Mouse (Mus musculus) forebrain, embryonic 14.5 days (tissue): ENCODE measurements around the gene Ppp5c. TPM values are rescaled to one million over a fixed set of nuclear protein-coding genes. Genes with fewer than 3 reads are reported as not detected.

Source experiments
- ATAC-seq: fragments of 200-750 bp; cut with Nextera tagmentation; 2 replicates; pipeline ENCODE4 v1.8.0; 2017; ENCODE audit warnings: mild to moderate bottlenecking, moderate library complexity
- DNase-seq: peaks from one replicate; pipeline ENCODE4 v3.0.0-alpha.2; 2015; ENCODE audit warnings: low spot score
- H3K27ac ChIP-seq: fragments of 300-500 bp; sonication (generic); 2 replicates; pipeline ENCODE4 v1.5.1; 2014; ENCODE audit warnings: low read depth, mild to moderate bottlenecking, control low read depth, low read length, moderate library complexity
- H3K27me3 ChIP-seq: fragments of 300-500 bp; sonication (generic); replicated peaks from 2 replicates; pipeline ENCODE4 v1.6.1; 2014; ENCODE audit warnings: low read length, control low read depth, mixed read lengths; ENCODE audit not compliant: control insufficient read depth, insufficient read depth
- H3K36me3 ChIP-seq: fragments of 300-500 bp; sonication (generic); 2 replicates; pipeline ENCODE4 v1.6.1; 2014; ENCODE audit warnings: low read length, control low read depth; ENCODE audit not compliant: control insufficient read depth, insufficient read depth
- H3K4me1 ChIP-seq: fragments of 300-500 bp; sonication (generic); 2 replicates; pipeline ENCODE4 v1.6.1; 2014; ENCODE audit warnings: antibody characterized with exemption, low read length, control low read depth; ENCODE audit not compliant: control insufficient read depth, insufficient read depth
- H3K4me2 ChIP-seq: fragments of 300-500 bp; sonication (generic); 2 replicates; pipeline ENCODE4 v1.6.1; 2014; ENCODE audit warnings: mild to moderate bottlenecking, control low read depth, low read length
- H3K4me3 ChIP-seq: fragments of 300-500 bp; sonication (generic); 2 replicates; pipeline ENCODE4 v1.5.1; 2014; ENCODE audit warnings: low read depth, low read length, control low read depth
- H3K9ac ChIP-seq: fragments of 300-500 bp; sonication (generic); 2 replicates; pipeline ENCODE4 v1.6.1; 2014; ENCODE audit warnings: mild to moderate bottlenecking, low read length, control low read depth, moderate library complexity
- H3K9me3 ChIP-seq: fragments of 300-500 bp; sonication (generic); replicated peaks from 2 replicates; pipeline ENCODE4 v1.6.1; 2016; ENCODE audit warnings: low read length, control low read depth, mixed read lengths; ENCODE audit not compliant: control insufficient read depth
- WGBS: fragments of 180-500 bp; shearing (Covaris S2); extraction: QIAGEN DNeasy Blood & Tissue Kit; methylation state at CpG from one replicate; pipeline ENCODE4 v1.1.7; 2014; 5-methylcytosine and 5-hydroxymethylcytosine counted together
- polyA plus RNA-seq: library from polyadenylated mRNA; unstranded; fragments of >200 nt; fragmentation: Nextera tagmentation; extraction: Ambion mirVana; gene quantifications from 2 replicates; pipeline ENCODE4 v1.2.1, GENCODE M21; 2014

Gene Ppp5c
- polyA plus RNA-seq, 1 experiment from 2014 or later, result 112 TPM

- WGBS, result 0% methylated on average over 15 of the region's 15 CpGs
- Histone ChIP-seq H3K9me3 (no peaks in the 10 kb centered on the region), H3K4me2 (peak within 1 kb of the TSS; percentile 67), H3K9ac (peak within 1 kb of the TSS; percentile 53; the same call in 1 of the 2 replicates), H3K27me3 (no peaks in the 10 kb centered on the region), H3K4me1 (peaks cover 37% of the 10 kb centered on the region), H3K4me3 (peak within 1 kb of the TSS; percentile 35), H3K36me3 (no peaks in the 10 kb centered on the region), H3K27ac (no peak within 1 kb of the TSS)
- ATAC-seq, result peak; percentile 82
- peak; percentile 93 for DNase-seq
Measured at GRCm38 (mm10) chr7:17062389-17062788, 34.7 kb upstream of the Ppp5c start, which contains the start of gene Hif3a. TSS of gene Hif3a (minus strand) at chr7:17062427.

- Histone ChIP-seq H3K4me3 (no peak overlapping the region), H3K9me3 (no peaks in the 10 kb centered on the region), H3K36me3 (no peaks in the 10 kb centered on the region), H3K27ac (peak overlapping the region; percentile 71), H3K4me1 (peaks cover 44% of the 10 kb centered on the region), H3K27me3 (no peaks in the 10 kb centered on the region), H3K9ac (peak overlapping the region; percentile 21; the same call in 1 of the 2 replicates), H3K4me2 (peak overlapping the region; percentile 67)
- DNase-seq (no peak), ATAC-seq (no peak)
- WGBS, result 57% methylated on average over 21 of the region's 22 CpGs
Measured at GRCm38 (mm10) chr7:17060782-17061605, 33.3 kb upstream of the Ppp5c start.

GRCm38 (mm10) chr7:17060031-17060781 is 32.5 kb upstream of the Ppp5c start:
- H3K27ac ChIP-seq, result peak overlapping the region; percentile 71
- H3K4me2 ChIP-seq, result peak overlapping the region; percentile 67
- H3K4me3 ChIP-seq, result no peak overlapping the region
- DNase-seq (peak; percentile 94), ATAC-seq (peak; percentile 52)
- no peaks in the 10 kb centered on the region for H3K27me3 ChIP-seq
- no peaks in the 10 kb centered on the region for H3K9me3 ChIP-seq
- peak overlapping the region; percentile 21; the same call in 1 of the 2 replicates for H3K9ac ChIP-seq
- WGBS, result 18% methylated on average over 9 of the region's 9 CpGs
- no peaks in the 10 kb centered on the region for H3K36me3 ChIP-seq
- H3K4me1 ChIP-seq, result peaks cover 44% of the 10 kb centered on the region

- ATAC-seq (no peak), DNase-seq (no peak)
- H3K9me3 ChIP-seq, result no peaks in the 10 kb centered on the region
- 62% methylated on average over 3 of the region's 3 CpGs for WGBS
- peak overlapping the region; percentile 71 for H3K27ac ChIP-seq
- H3K36me3 ChIP-seq, result no peaks in the 10 kb centered on the region
- H3K9ac ChIP-seq, result no peak overlapping the region
- H3K4me3 ChIP-seq, result no peak overlapping the region
- H3K4me1 ChIP-seq, result peaks cover 44% of the 10 kb centered on the region
- H3K4me2 ChIP-seq, result peak overlapping the region; percentile 67; the same call in 1 of the 2 replicates
- no peaks in the 10 kb centered on the region for H3K27me3 ChIP-seq
Measured at GRCm38 (mm10) chr7:17059463-17059844, 31.7 kb upstream of the Ppp5c start.

- DNase-seq, result peak; percentile 88
- Histone ChIP-seq H3K27ac (peak overlapping the region; percentile 71), H3K4me3 (no peak overlapping the region), H3K9ac (no peak overlapping the region), H3K27me3 (no peaks in the 10 kb centered on the region), H3K36me3 (no peaks in the 10 kb centered on the region), H3K9me3 (no peaks in the 10 kb centered on the region), H3K4me1 (peaks cover 44% of the 10 kb centered on the region), H3K4me2 (peak overlapping the region; percentile 67; the same call in 1 of the 2 replicates)
- WGBS, result 24% methylated on average over 8 of the region's 8 CpGs
- ATAC-seq, result peak; percentile 2; the same call in 1 of the 2 replicates
Measured at GRCm38 (mm10) chr7:17058816-17059462, 31.2 kb upstream of the Ppp5c start.

GRCm38 (mm10) chr7:17058071-17058689 is 30.5 kb upstream of the Ppp5c start:
- Histone ChIP-seq H3K9me3 (no peaks in the 10 kb centered on the region), H3K36me3 (no peaks in the 10 kb centered on the region), H3K27me3 (no peaks in the 10 kb centered on the region), H3K9ac (peak overlapping the region; percentile 25), H3K4me2 (peak overlapping the region; percentile 10; the same call in 1 of the 2 replicates), H3K4me3 (no peak overlapping the region), H3K27ac (peak overlapping the region; percentile 71), H3K4me1 (peaks cover 44% of the 10 kb centered on the region)
- 2% methylated on average over 16 of the region's 16 CpGs for WGBS
- peak; percentile 32; the same call in 1 of the 2 replicates for ATAC-seq
- peak; percentile 61 for DNase-seq

- DNase-seq, result peak; percentile 69
- ATAC-seq, result peak; percentile 14
- H3K9ac ChIP-seq, result peak overlapping the region; percentile 53; the same call in 1 of the 2 replicates
- H3K36me3 ChIP-seq, result no peaks in the 10 kb centered on the region
- no peaks in the 10 kb centered on the region for H3K27me3 ChIP-seq
- H3K27ac ChIP-seq, result peak overlapping the region; percentile 80
- no peaks in the 10 kb centered on the region for H3K9me3 ChIP-seq
- peak overlapping the region; percentile 87 for H3K4me2 ChIP-seq
- 31% methylated on average over 14 of the region's 14 CpGs for WGBS
- peak overlapping the region; percentile 45 for H3K4me3 ChIP-seq
- H3K4me1 ChIP-seq, result peaks cover 39% of the 10 kb centered on the region
Measured at GRCm38 (mm10) chr7:17056601-17057523, 29.1 kb upstream of the Ppp5c start.
